Mouse (Mus musculus) testis, adult 2 months (tissue): ENCODE data around the gene Cdc14a.

Source experiments
- CTCF ChIP-seq: fragments of 200-500 bp; IDR thresholded peaks from 2 replicates; pipeline ENCODE4 v1.5.1; 2012; ENCODE audit warnings: low read depth, mild to moderate bottlenecking, inconsistent platforms, low read length, moderate library complexity; ENCODE audit not compliant: control insufficient read depth, insufficient read depth, insufficient replicate concordance
- POLR2A ChIP-seq: fragments of 200-500 bp; IDR thresholded peaks from 2 replicates; pipeline ENCODE4 v1.6.1; 2012; ENCODE audit warnings: low read depth, mild to moderate bottlenecking, inconsistent platforms, low read length, moderate library complexity; ENCODE audit not compliant: control insufficient read depth

DNA sequence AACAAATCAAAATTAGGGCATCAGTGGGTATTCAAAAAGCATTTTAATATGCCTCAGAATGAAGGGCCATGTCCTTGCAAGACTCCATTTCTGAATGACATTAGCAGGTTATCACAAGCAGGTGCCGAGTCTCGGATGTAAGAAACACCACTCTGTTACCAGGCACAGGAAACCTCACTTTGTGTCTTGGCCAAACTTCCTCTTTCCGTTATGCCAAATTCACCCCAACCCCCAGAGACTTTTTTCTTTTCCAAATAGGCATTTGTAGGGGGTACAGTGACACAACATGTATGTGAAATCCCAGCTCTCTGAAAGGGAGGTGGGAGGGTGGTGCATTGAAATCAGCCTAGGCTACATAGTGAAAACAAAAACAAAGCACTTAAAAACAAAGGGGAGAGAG lies 12.3 kb upstream of the Cdc14a start:
- TF ChIP-seq CTCF: no peak
- TF ChIP-seq POLR2A: no peak
